Mouse (Mus musculus) MEL (cell line): ENCODE measurements at regions not wholly inside any gene's neighbourhood (a gene's known extent, or its start where the extent isn't known, plus 50 kb on each side); places are given as distances from the start of the nearest gene placed in this dataset.

Experiments
- CHD1 ChIP-seq: IDR thresholded peaks from 2 replicates; pipeline ENCODE4 v1.6.1; 2012; ENCODE audit warnings: low read depth, mild to moderate bottlenecking, inconsistent platforms, low read length, improper control_type of control experiment
- CTCF ChIP-seq, 3 experiments: IDR thresholded peaks in 2 of 3; conservative IDR thresholded peaks in 1 of 3; 2 replicates each; pipeline ENCODE4 v1.5.1; 2011 to 2012; ENCODE audit warnings: low read length in 3 of 3, low read depth in 2 of 3, mild to moderate bottlenecking in 2 of 3, improper control_type of control experiment in 1 of 3, inconsistent platforms in 1 of 3, mixed read lengths in 1 of 3, moderate library complexity in 1 of 3; ENCODE audit not compliant: control insufficient read depth in 1 of 3, insufficient read depth in 1 of 3, poor library complexity in 1 of 3, severe bottlenecking in 1 of 3
- EP300 ChIP-seq, 2 experiments: IDR thresholded peaks; 2 replicates each; pipeline ENCODE4 v1.6.1; 2011; ENCODE audit warnings: improper control_type of control experiment in 2 of 2, low read length in 2 of 2, low read depth in 1 of 2, mild to moderate bottlenecking in 1 of 2
- KAT2A ChIP-seq: conservative IDR thresholded peaks from 2 replicates; pipeline ENCODE4 v1.6.1; 2012; ENCODE audit warnings: low read depth, low read length, improper control_type of control experiment, inconsistent platforms
- MAFK ChIP-seq: IDR thresholded peaks from 2 replicates; pipeline ENCODE4 v1.6.1; 2011; ENCODE audit warnings: low read depth, mild to moderate bottlenecking, low read length, improper control_type of control experiment, borderline replicate concordance
- MXI1 ChIP-seq: IDR thresholded peaks from 2 replicates; pipeline ENCODE4 v1.6.1; 2011; ENCODE audit warnings: mild to moderate bottlenecking, low read depth, low read length, improper control_type of control experiment
- POLR2A ChIP-seq, 2 experiments: IDR thresholded peaks; 2 replicates each; pipeline ENCODE4 v1.6.1; 2011 to 2012; ENCODE audit warnings: low read length in 2 of 2, mild to moderate bottlenecking in 2 of 2, control low read depth in 1 of 2, improper control_type of control experiment in 1 of 2, low read depth in 1 of 2, moderate library complexity in 1 of 2; ENCODE audit not compliant: control insufficient read depth in 1 of 2, insufficient read depth in 1 of 2, poor library complexity in 1 of 2
- RAD21 ChIP-seq: IDR thresholded peaks from 2 replicates; pipeline ENCODE4 v1.6.1; 2011; ENCODE audit warnings: mild to moderate bottlenecking, low read depth, low read length, improper control_type of control experiment

DNA sequence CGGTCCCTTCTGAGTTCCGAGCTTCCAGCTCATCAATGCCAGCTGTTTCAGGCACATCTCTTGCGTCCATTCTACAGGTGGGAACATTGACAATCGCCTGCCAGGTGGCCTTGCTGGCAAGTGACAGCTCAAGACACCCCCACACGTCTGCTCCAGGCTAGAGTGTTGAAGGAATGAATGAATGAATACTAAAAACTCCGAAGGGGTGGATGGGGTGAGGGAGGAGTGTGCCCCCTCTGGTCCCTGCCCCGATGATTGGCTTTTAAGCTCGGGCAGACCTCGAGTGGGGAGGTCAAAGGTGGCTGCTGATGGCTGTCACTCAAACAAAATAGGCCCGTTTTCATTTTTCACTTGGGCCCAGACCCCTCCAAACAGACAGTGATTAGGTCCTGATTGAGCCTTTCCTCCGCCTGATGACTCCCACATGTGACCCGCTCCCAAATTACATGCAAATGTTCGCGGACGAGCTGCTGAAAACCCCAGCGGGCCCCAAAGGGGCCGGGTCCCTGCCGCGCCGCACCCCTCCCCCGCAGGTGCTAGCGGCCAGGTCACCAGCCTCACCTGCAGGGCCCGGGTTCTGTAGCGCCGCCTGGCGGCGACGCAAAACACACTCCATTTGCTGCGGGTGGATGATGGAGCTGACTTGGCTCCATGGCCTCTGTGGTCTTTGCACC, 69.5 kb downstream of the Barx1 start:
- TF ChIP-seq CTCF (IDR thresholded peaks at IDR 0.05 in 2 of 3, conservative IDR thresholded peaks at IDR 0.05 in 1 of 3; ENCODE audit: control insufficient read depth in 1 of 3, insufficient read depth in 1 of 3, low read depth in 2 of 3, low read length in 3 of 3, poor library complexity in 1 of 3, severe bottlenecking in 1 of 3) = no peak
- TF ChIP-seq MAFK = no peak
- TF ChIP-seq MXI1 = no peak
- no peak for TF ChIP-seq EP300 (IDR thresholded peaks at IDR 0.05; ENCODE audit: low read depth in 1 of 2, low read length in 2 of 2)
- no peak for TF ChIP-seq KAT2A
- TF ChIP-seq RAD21 = no peak
- no peak for TF ChIP-seq POLR2A (IDR thresholded peaks at IDR 0.05; ENCODE audit: control insufficient read depth in 1 of 2, insufficient read depth in 1 of 2, low read depth in 1 of 2, low read length in 2 of 2, poor library complexity in 1 of 2)
- no peak for TF ChIP-seq CHD1
